Mouse (Mus musculus): ENCODE data around the gene Agbl4. TPM values are rescaled to one million over a fixed set of nuclear protein-coding genes. Genes with fewer than 3 reads are reported as not detected.

Gene Agbl4
- polyA plus RNA-seq, 1 experiment from 2014 or later: 2.3 TPM

DNA sequence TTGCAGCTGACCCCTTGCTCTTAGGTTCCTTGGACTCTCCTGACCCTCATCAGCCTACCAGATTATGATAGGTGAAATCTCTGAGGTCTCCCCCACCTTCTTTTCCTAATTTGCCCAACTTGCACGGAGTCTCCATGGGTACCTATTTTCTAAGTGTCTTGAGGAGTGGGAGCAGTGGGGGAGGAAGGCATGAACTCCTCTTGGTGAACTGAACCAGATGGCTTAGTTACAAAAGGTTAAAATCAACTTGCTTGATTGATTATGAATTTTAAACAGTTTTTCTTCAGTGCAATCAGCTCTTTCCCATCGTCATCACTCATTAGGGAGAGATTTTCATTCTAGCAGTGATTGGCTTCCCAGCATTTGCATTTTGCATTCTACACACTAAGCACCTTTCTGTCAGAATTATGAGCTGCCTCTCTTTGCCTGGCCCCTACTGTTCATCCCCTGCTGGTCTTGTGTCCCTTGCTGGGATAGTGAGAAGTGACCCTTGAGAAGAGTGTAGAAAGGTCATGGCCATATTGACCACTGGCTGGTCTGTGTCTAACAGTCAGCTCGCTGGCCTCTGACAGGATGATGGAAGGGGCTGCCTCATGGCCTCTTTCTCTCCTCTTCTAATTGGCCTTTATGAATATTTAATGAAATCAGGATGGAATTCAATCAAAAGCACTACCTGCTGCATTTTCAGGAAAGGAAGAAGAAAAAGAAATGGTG, 897.2 kb downstream of the Agbl4 start:
- no peak overlapping the region for H3K9ac ChIP-seq (replicated peaks)
- no peak overlapping the region for H3K4me3 ChIP-seq (replicated peaks)
- no peaks in the 10 kb centered on the region for H3K9me3 ChIP-seq (replicated peaks)
- H3K4me2 ChIP-seq: no peak overlapping the region
- H3K4me1 ChIP-seq: 0 out of 2 replicates have a peak, but pooled peaks cover 2% of the 10 kb centered on the region
- no peak for ATAC-seq (ENCODE audit: low FRiP score)
- H3K36me3 ChIP-seq: no peaks in the 10 kb centered on the region
- no peaks in the 10 kb centered on the region for H3K27me3 ChIP-seq (replicated peaks)
- 41% methylated on average over 3 of the region's 3 CpGs for WGBS
- H3K27ac ChIP-seq (replicated peaks): no peak overlapping the region

DNA sequence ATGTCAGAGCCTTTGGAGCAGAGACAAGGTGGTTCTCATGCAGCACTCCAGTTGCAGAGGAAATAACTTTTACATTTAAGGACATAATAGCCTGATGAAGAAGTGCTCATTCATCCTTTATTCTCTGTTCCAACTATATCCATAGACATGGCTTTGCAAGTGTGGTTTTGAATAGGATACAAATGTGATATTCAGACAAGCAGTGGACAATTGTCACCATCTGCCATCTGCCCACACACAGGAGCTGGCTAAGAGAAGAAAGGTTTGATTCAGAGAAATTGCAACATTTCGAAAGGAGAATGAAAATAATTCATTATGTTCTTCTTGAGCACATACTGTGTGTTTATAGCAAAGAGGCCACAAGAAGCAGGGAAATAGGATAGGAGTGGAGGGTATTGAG, 909.1 kb downstream of the Agbl4 start:
- H3K9ac ChIP-seq (replicated peaks): no peak overlapping the region
- H3K36me3 ChIP-seq: no peaks in the 10 kb centered on the region
- H3K27me3 ChIP-seq (replicated peaks): no peaks in the 10 kb centered on the region
- H3K9me3 ChIP-seq (replicated peaks): no peaks in the 10 kb centered on the region
- H3K27ac ChIP-seq (replicated peaks): no peak overlapping the region
- H3K4me1 ChIP-seq: peaks cover 2% of the 10 kb centered on the region; the same call in 1 of the 2 replicates
- ATAC-seq (ENCODE audit: low FRiP score): no peak
- 75% methylated on average over 1 of the region's 1 CpGs for WGBS
- no peak overlapping the region for H3K4me3 ChIP-seq (replicated peaks)
- no peak overlapping the region for H3K4me2 ChIP-seq

DNA sequence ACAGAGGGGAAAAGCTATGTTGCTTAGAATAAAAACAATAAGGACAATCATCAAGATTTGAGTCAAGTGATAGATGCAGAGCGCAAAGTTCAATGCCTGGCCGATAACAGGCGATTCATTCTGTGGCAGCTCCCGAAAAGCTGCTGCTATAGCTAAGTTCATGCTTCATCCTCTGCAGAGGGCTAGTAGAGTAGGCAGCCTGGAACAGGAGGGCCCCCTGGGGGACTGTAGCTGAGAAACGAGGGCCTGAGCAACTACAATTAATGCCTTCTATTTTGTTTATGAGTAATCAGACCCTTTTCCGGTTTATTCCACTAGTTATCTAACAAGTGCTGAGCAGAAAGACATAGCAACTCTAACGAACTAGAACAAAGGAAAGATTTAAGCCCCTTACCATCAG, 909.7 kb downstream of the Agbl4 start:
- ATAC-seq (ENCODE audit: low FRiP score): no peak; the same call in 1 of the 2 replicates
- Histone ChIP-seq H3K4me1 (peaks cover 2% of the 10 kb centered on the region; the same call in 1 of the 2 replicates), H3K4me3 (replicated peaks) (no peak overlapping the region), H3K9me3 (replicated peaks) (no peaks in the 10 kb centered on the region), H3K4me2 (no peak overlapping the region), H3K27me3 (replicated peaks) (no peaks in the 10 kb centered on the region), H3K9ac (replicated peaks) (no peak overlapping the region), H3K27ac (replicated peaks) (no peak overlapping the region), H3K36me3 (no peaks in the 10 kb centered on the region)
- 48% methylated on average over 7 of the region's 7 CpGs for WGBS

DNA sequence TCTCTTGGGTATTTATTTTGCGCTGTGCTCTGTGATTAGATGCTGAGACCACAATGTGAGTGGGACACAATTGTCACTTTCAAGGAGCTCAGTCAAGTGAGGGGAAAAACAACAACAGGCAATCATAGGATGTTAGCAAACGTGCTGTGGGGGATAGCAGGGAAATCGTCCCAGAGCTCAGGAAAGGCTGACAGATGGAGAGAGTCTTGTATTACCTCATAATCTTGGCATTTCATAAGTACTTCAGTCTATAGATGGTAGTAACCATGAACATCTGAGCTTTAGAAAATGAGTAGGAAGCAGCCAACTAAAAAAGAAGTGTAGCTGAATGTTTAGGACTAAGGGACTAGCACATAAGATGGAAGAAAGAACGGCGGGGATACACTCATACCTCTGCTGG, 910.2 kb downstream of the Agbl4 start:
- WGBS: 58% methylated on average over 5 of the region's 5 CpGs

DNA sequence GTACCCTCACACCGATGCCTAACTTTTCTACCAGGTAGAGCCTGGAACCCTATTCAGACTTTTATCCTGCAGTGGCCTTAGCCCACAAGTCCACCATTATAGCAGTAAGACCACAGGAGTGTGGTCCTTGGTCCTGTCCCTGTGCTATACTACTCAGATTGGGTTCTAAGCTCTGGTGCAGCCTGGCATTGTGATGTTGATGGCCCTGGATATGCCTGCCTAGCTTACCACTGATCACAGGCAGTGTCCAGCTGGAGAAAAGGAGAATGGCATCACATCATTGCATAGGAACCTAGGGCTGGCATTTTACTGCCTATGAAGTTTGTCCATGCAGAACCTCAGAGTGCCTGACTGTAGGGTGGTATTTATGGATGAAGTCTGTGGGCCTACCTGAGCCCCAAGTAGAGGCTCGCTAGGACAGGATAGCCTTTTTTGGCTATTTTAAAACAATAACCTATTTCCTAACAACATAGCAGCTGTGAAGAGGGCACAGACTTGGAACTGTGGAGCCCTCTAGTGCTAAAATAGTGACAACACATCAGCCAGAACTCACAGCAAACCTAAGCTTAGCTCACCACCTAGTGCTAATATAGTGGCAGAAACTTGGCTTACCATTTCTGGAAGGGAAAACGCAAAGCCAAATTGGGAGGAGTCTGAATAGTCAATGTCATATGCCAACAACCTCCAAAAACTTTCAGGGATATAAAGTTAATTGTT, 911.3 kb downstream of the Agbl4 start:
- H3K4me2 ChIP-seq: no peak overlapping the region
- no peak overlapping the region for H3K27ac ChIP-seq (replicated peaks)
- ATAC-seq (ENCODE audit: low FRiP score): no peak
- whole genome bisulfite sequencing: 77% methylated on average over 3 of the region's 3 CpGs
- H3K36me3 ChIP-seq: no peaks in the 10 kb centered on the region
- no peak overlapping the region for H3K9ac ChIP-seq (replicated peaks)
- peaks cover 2% of the 10 kb centered on the region; the same call in 1 of the 2 replicates for H3K4me1 ChIP-seq
- H3K9me3 ChIP-seq (replicated peaks): no peaks in the 10 kb centered on the region
- H3K27me3 ChIP-seq (replicated peaks): no peaks in the 10 kb centered on the region
- H3K4me3 ChIP-seq (replicated peaks): no peak overlapping the region

More for the DNA sequence above, 910.2 kb downstream of the Agbl4 start:
- no peak overlapping the region for H3K27ac ChIP-seq (replicated peaks)
- no peak overlapping the region for H3K4me2 ChIP-seq
- H3K36me3 ChIP-seq: no peaks in the 10 kb centered on the region
- no peak overlapping the region for H3K9ac ChIP-seq (replicated peaks)
- H3K4me1 ChIP-seq: peaks cover 2% of the 10 kb centered on the region; the same call in 1 of the 2 replicates
- no peak for ATAC-seq (ENCODE audit: low FRiP score)
- H3K4me3 ChIP-seq (replicated peaks): no peak overlapping the region
- H3K9me3 ChIP-seq (replicated peaks): no peaks in the 10 kb centered on the region
- H3K27me3 ChIP-seq (replicated peaks): no peaks in the 10 kb centered on the region

DNA sequence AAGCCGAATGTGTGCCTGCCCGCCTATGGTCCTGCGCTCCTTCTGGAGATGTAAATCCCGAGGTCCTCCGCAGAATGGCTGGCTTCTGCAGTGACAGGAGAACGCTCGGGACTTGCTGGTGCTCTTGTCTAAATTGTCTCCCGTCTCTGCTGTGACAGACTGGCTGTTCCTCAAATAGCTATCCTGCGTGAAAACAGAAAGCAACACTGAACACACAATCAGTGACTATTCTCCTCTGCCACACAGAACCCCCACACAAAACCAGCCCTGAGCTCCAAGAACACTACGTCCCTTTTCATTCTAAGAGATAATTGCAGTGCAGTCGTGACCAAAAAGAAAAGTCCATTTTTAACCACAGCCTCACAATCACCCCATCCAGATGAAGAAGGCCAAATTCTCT, 929.6 kb downstream of the Agbl4 start:
- H3K27me3 ChIP-seq (replicated peaks): no peaks in the 10 kb centered on the region
- no peak overlapping the region for H3K4me2 ChIP-seq
- H3K27ac ChIP-seq (replicated peaks): no peak overlapping the region
- no peak overlapping the region for H3K4me3 ChIP-seq (replicated peaks)
- no peaks in the 10 kb centered on the region for H3K9me3 ChIP-seq (replicated peaks)
- H3K36me3 ChIP-seq: no peaks in the 10 kb centered on the region
- H3K9ac ChIP-seq (replicated peaks): no peak overlapping the region
- 75% methylated on average over 11 of the region's 11 CpGs for WGBS
- no peaks in the 10 kb centered on the region for H3K4me1 ChIP-seq
- ATAC-seq (ENCODE audit: low FRiP score): no peak

DNA sequence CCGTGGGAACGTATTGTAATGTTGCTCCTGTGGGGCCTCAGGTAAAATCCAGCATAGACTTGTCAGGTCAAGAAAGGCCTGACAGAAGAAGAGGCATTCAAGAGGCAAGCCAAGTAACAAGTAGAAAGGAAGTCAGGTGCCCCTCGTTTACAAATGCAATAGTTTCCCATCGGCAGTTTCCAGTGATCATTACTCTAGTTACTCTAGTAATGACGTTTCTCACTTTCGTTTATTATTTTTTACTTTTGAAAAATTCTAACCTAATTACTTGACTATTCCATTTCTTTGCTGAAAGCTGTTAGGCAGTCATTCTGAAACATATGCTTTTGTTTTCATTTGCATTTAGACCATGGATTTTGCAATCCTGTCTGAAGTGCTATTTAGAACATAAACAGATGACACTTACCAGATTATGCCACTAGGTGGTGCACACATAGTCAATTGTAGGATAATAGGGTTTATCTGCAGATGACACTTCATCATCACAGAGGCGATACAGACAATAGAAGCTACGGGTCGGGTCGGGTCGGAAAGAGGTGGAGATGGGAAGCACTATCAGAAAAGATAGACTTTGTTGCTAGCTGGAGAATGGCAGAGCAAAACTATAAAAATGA, 930.4 kb downstream of the Agbl4 start:
- Histone ChIP-seq H3K4me2 (peak overlapping the region; percentile 29; the same call in 1 of the 2 replicates), H3K27me3 (replicated peaks) (no peaks in the 10 kb centered on the region), H3K27ac (replicated peaks) (no peak overlapping the region), H3K36me3 (no peaks in the 10 kb centered on the region), H3K9me3 (replicated peaks) (no peaks in the 10 kb centered on the region), H3K4me1 (no peaks in the 10 kb centered on the region), H3K9ac (replicated peaks) (no peak overlapping the region), H3K4me3 (replicated peaks) (no peak overlapping the region)
- 55% methylated on average over 11 of the region's 11 CpGs for WGBS
- ATAC-seq (ENCODE audit: low FRiP score): peak; percentile 66; the same call in 1 of the 2 replicates

DNA sequence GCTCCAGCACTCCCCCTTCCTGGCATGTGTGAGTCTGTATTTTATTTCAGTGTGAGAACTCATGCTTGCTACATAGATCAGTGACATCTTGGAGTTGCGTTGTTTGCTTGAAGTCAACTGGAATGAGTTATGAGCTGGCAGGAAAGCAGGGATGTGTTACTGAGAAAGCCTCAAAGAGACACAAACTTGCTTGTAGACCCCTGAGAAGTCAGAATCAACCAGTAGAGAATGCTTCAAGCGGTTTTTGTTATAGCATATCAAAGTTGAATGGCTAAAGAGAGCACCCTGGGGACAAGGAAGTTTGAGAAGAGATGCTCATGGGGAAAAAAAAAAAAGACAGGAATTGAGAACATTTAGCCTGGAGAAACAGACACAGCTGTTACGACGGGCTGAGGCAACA, 932.0 kb downstream of the Agbl4 start:
- Histone ChIP-seq H3K27ac (replicated peaks) (no peak overlapping the region), H3K4me2 (no peak overlapping the region), H3K4me3 (replicated peaks) (no peak overlapping the region), H3K4me1 (no peaks in the 10 kb centered on the region), H3K36me3 (no peaks in the 10 kb centered on the region), H3K27me3 (replicated peaks) (no peaks in the 10 kb centered on the region), H3K9me3 (replicated peaks) (no peaks in the 10 kb centered on the region), H3K9ac (replicated peaks) (no peak overlapping the region)
- no peak for ATAC-seq (ENCODE audit: low FRiP score)
- 72% methylated on average over 4 of the region's 4 CpGs for WGBS

DNA sequence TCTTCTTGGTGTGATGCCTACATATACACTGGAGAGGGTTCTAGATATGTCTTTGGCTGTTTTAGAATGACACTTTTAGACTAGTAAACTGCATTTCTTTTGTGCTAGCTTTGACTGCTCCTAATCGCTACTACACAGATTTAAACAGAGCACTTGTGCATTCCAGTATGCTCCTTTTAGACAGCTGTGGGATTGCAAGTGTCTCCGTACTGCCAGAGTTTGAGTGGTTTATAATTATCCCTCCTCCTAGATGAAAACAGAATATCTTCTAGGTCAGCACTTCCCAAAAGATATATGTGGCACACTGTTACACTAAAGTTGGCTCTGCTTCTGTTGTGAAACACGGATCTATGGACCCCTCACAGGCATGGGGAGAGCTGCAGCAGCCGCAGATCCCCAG, 935.4 kb downstream of the Agbl4 start:
- H3K36me3 ChIP-seq: no peaks in the 10 kb centered on the region
- ATAC-seq (ENCODE audit: low FRiP score): no peak
- WGBS: 85% methylated on average over 4 of the region's 4 CpGs

DNA sequence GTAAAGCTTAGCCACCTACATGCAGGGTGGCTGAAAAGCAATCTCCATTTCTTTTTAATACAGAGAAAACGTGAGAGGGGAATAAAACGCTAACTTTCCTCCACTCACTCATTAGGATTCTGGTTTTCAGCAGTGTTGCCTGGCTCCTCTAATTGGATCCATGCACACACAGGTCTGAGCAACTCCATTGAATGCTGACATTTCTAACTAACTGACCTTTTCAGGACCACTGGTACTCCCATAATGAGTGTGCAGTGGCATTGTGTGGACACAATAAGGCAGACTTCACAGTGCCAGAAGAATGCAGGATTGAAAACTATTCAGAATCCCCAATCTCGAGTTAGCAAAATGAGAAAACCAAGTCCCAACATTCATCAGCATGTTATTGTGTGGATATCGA, 952.5 kb downstream of the Agbl4 start:
- Histone ChIP-seq H3K27me3 (replicated peaks) (no peaks in the 10 kb centered on the region), H3K9ac (replicated peaks) (no peak overlapping the region), H3K4me1 (peaks cover 3% of the 10 kb centered on the region; the same call in 1 of the 2 replicates), H3K9me3 (replicated peaks) (no peaks in the 10 kb centered on the region), H3K36me3 (no peaks in the 10 kb centered on the region), H3K4me3 (replicated peaks) (no peak overlapping the region), H3K27ac (replicated peaks) (no peak overlapping the region), H3K4me2 (no peak overlapping the region)
- no peak for ATAC-seq (ENCODE audit: low FRiP score)
- WGBS: 17% methylated on average over 4 of the region's 4 CpGs

More for the DNA sequence above, 935.4 kb downstream of the Agbl4 start:
- Histone ChIP-seq H3K9me3 (replicated peaks) (no peaks in the 10 kb centered on the region), H3K4me3 (replicated peaks) (no peak overlapping the region), H3K4me2 (no peak overlapping the region), H3K27ac (replicated peaks) (no peak overlapping the region), H3K9ac (replicated peaks) (no peak overlapping the region), H3K4me1 (no peaks in the 10 kb centered on the region), H3K27me3 (replicated peaks) (no peaks in the 10 kb centered on the region)

DNA sequence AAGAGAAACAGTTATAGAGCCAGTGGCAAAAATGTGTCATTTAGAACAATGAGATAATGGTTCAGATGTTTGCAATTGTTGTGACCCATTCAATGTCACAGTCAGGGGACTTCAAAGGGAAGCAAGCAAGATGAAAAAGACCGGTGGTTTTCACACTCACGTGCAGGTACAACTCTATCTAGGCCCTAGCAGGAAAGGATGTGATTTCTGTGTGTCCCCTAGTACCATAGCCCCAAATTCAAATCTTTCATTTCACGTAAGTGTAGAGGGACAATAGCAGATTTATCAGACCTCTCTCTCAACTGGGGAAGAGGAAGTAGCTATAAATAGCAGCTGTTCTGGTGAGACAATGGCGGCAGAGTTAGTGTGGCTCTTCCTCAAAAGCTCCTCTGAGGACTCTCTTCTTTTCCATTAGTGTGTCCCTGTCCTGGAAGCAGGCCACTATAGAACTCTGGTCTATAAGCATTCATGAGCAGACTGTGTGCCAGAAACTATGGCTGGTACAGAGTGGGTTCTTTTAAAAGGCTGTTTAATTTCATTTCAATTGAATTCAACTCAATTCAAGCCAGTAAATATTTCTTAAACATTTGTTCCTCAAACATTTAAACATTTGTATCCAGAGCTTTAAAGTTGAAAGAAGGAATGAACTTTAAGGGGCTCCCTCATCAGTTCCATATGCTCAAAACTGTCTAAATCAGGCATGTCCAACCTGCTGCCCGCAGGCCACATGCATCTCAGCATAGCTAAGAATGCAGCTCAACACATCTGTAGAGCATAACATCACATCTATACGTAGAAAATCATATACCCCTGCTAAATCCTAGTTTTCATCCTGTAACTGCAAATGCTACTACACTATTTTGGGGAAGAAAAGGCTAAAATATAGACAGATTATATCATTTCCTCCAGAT, 953.4 kb downstream of the Agbl4 start:
- peaks cover 3% of the 10 kb centered on the region; the same call in 1 of the 2 replicates for H3K4me1 ChIP-seq
- no peaks in the 10 kb centered on the region for H3K27me3 ChIP-seq (replicated peaks)
- no peaks in the 10 kb centered on the region for H3K36me3 ChIP-seq
- H3K27ac ChIP-seq (replicated peaks): no peak overlapping the region
- no peak overlapping the region for H3K4me2 ChIP-seq
- ATAC-seq (ENCODE audit: low FRiP score): no peak
- WGBS: 36% methylated on average over 6 of the region's 6 CpGs
- H3K4me3 ChIP-seq (replicated peaks): no peak overlapping the region
- H3K9ac ChIP-seq (replicated peaks): no peak overlapping the region
- H3K9me3 ChIP-seq (replicated peaks): no peaks in the 10 kb centered on the region
